ENCODE assay signal across 26 mouse cellular contexts in the genomic region with DNA sequence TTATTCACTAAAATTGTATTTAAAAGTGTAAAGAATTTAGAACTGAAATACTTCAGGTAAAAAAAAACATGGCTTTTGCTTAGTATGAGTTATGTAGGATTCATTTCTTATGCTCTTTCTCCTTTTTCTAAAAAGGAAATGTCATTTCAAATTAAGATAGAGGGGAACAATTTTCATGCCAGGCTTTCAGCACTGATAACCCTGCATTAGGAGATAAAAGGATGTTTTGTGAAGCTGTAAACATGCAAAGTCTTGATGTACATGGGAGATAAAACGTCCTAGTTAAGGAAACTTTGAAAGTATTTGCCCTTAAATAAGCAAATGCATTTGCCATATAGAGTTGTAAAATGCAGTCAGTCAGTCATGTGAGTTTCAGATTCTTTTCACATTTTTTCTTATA.
"Had no signal": no experiment of that assay in that cellular context is flagged by ENCODE, and none has a peak within 500 bp of the region (broad histone marks: within the 10 kb centered on the region; RNA-seq: fewer than 3 reads in every experiment).

No protein-coding gene starts in this region.

- H3K27ac ChIP-seq: embryonic facial prominence, embryonic 10.5 days; embryonic facial prominence, embryonic 12.5 days; embryonic facial prominence, embryonic 13.5 days; embryonic facial prominence, embryonic 15.5 days; forebrain, embryonic 10.5 days; forebrain, embryonic 12.5 days; forebrain, embryonic 13.5 days; forebrain, embryonic 15.5 days; gastrocnemius, adult 2 months; heart, adult 2 months; heart, embryonic 10.5 days had no signal

- H3K27me3 ChIP-seq: embryonic facial prominence, embryonic 12.5 days; embryonic facial prominence, embryonic 13.5 days; embryonic facial prominence, embryonic 15.5 days; forebrain, embryonic 12.5 days; forebrain, embryonic 13.5 days; forebrain, embryonic 15.5 days had no signal

- H3K4me3 ChIP-seq: embryonic facial prominence, embryonic 10.5 days; embryonic facial prominence, embryonic 12.5 days; embryonic facial prominence, embryonic 13.5 days; embryonic facial prominence, embryonic 15.5 days; erythroblast, embryonic 14.5 days; forebrain, embryonic 10.5 days; forebrain, embryonic 12.5 days; forebrain, embryonic 13.5 days; forebrain, embryonic 15.5 days; gastrocnemius, adult 2 months; heart, adult 2 months; heart, embryonic 10.5 days had no signal

- H3K9me3 ChIP-seq: embryonic facial prominence, embryonic 10.5 days; embryonic facial prominence, embryonic 12.5 days; embryonic facial prominence, embryonic 13.5 days; embryonic facial prominence, embryonic 15.5 days; forebrain, embryonic 10.5 days; forebrain, embryonic 12.5 days; forebrain, embryonic 13.5 days; forebrain, embryonic 15.5 days; heart, embryonic 10.5 days had no signal

- H3K9ac ChIP-seq: embryonic facial prominence, embryonic 12.5 days; embryonic facial prominence, embryonic 13.5 days; embryonic facial prominence, embryonic 15.5 days; forebrain, embryonic 12.5 days; forebrain, embryonic 13.5 days; forebrain, embryonic 15.5 days; forebrain, postnatal 0 days had no signal

- H3K4me1 ChIP-seq: embryonic facial prominence, embryonic 10.5 days; embryonic facial prominence, embryonic 12.5 days; embryonic facial prominence, embryonic 13.5 days; embryonic facial prominence, embryonic 15.5 days; forebrain, embryonic 10.5 days; forebrain, embryonic 12.5 days; forebrain, embryonic 13.5 days; forebrain, embryonic 15.5 days; heart, embryonic 10.5 days had no signal

- H3K36me3 ChIP-seq: embryonic facial prominence, embryonic 10.5 days; embryonic facial prominence, embryonic 12.5 days; embryonic facial prominence, embryonic 13.5 days; embryonic facial prominence, embryonic 15.5 days; forebrain, embryonic 10.5 days; forebrain, embryonic 12.5 days; forebrain, embryonic 15.5 days; heart, embryonic 10.5 days had no signal

- DNase-seq: cerebellum, adult 9-10 months; cerebellum, adult 9-11 months; cerebellum, postnatal 10 days; cerebellum, postnatal 14 days; cerebellum, postnatal 25 days; cerebellum, postnatal 36 days; embryo, embryonic 11 days; forebrain, postnatal 0 days; gastrocnemius, adult 2 months; gastrocnemius, postnatal 10 days; gastrocnemius, postnatal 14 days; gastrocnemius, postnatal 25 days; gastrocnemius, postnatal 36 days; heart, adult 11 months; heart, adult 18-20 months; heart, adult 2 months had no signal
